14 mouse cellular contexts compared by ENCODE assay signal in genomic region chr11:119794671-119795070, GRCm38 (mm10).
DNase-seq lines count a peak whose midpoint lies in the region; ATAC-seq and TF ChIP-seq lines count a peak whose summit lies in the region.
"Had no signal": no experiment of that assay in that cellular context is flagged by ENCODE, and none has a peak within 500 bp of the region (broad histone marks: within the 10 kb centered on the region; RNA-seq: fewer than 3 reads in every experiment).

No protein-coding gene starts in this region.

- ATAC-seq in kidney, postnatal 0 days (replicated peaks; ENCODE audit: low FRiP score, low read depth) = no peak
- ATAC-seq: activated CD4-positive, CD25-positive, alpha-beta regulatory T cell, adult 4 months; forebrain, embryonic 15.5 days had no signal

- TF ChIP-seq CTCF in kidney, postnatal 0 days (IDR thresholded peaks at IDR 0.05; ENCODE audit: low read depth) = no peak

- H3K9ac ChIP-seq in kidney, postnatal 0 days (ENCODE audit: low read depth, low read length) = no peak overlapping the region
- H3K9ac ChIP-seq: forebrain, embryonic 15.5 days; hindbrain, embryonic 15.5 days; lung, embryonic 15.5 days had no signal

- peak; percentile 76 for DNase-seq in kidney, postnatal 0 days (ENCODE audit: low spot score)
- DNase-seq in kidney, postnatal 36 days = no peak
- peak; percentile 60 for DNase-seq in right cerebral cortex, postnatal 25 days
- no peak for DNase-seq in right cerebral cortex, postnatal 14 days
- peak; percentile 71 for DNase-seq in fat pad, adult 2 months (ENCODE audit: extremely low read depth, low read depth, low spot score)
- DNase-seq in telencephalon, adult 2 months (ENCODE audit: low read depth, low spot score) = peak; percentile 81
- no peak for DNase-seq in thymus, adult 18-20 months
- DNase-seq: cerebellum, adult 11 months; spleen, adult 18-20 months; thymus, adult 2 months had no signal

- no peaks in the 10 kb centered on the region for H3K9me3 ChIP-seq in kidney, postnatal 0 days (replicated peaks; ENCODE audit: low read length)
- H3K9me3 ChIP-seq: forebrain, embryonic 15.5 days; hindbrain, embryonic 15.5 days; lung, embryonic 15.5 days had no signal

- no peaks in the 10 kb centered on the region for H3K27me3 ChIP-seq in kidney, postnatal 0 days (ENCODE audit: insufficient read depth, low read length)
- H3K27me3 ChIP-seq: forebrain, embryonic 15.5 days; hindbrain, embryonic 15.5 days; lung, embryonic 15.5 days had no signal

- H3K4me3 ChIP-seq in kidney, postnatal 0 days (replicated peaks; ENCODE audit: low read depth, low read length) = no peak overlapping the region
- H3K4me3 ChIP-seq: forebrain, embryonic 15.5 days; hindbrain, embryonic 15.5 days; lung, embryonic 15.5 days had no signal

- H3K36me3 ChIP-seq in kidney, postnatal 0 days (ENCODE audit: insufficient read depth, low read length) = no peaks in the 10 kb centered on the region
- H3K36me3 ChIP-seq: forebrain, embryonic 15.5 days; hindbrain, embryonic 15.5 days; lung, embryonic 15.5 days had no signal

- 22% methylated on average over 6 of the region's 6 CpGs for WGBS in kidney, postnatal 0 days

- peaks cover 27% of the 10 kb centered on the region for H3K4me1 ChIP-seq in kidney, postnatal 0 days (replicated peaks; ENCODE audit: insufficient read depth, low read length)

- no peak overlapping the region for H3K4me2 ChIP-seq in kidney, postnatal 0 days (ENCODE audit: low read length)
- H3K4me2 ChIP-seq: forebrain, embryonic 15.5 days; hindbrain, embryonic 15.5 days; lung, embryonic 15.5 days had no signal

- no peak overlapping the region for H3K27ac ChIP-seq in kidney, postnatal 0 days
- H3K27ac ChIP-seq: forebrain, embryonic 15.5 days; hindbrain, embryonic 15.5 days; lung, embryonic 15.5 days had no signal

Comparison
In these comparisons a context has a peak if more than half of its experiments do, and no peak if none do; other contexts are left out.
1. DNase-seq: peak in kidney, postnatal 0 days (single experiment), right cerebral cortex, postnatal 25 days (single experiment), fat pad, adult 2 months (single experiment) and telencephalon, adult 2 months (single experiment); none in kidney, postnatal 36 days (0 of 2), right cerebral cortex, postnatal 14 days (single experiment) and thymus, adult 18-20 months (0 of 2).